Mouse (Mus musculus): Measurements from ENCODE around the gene Slc4a5. TPM values are rescaled to one million over a fixed set of nuclear protein-coding genes. Genes with fewer than 3 reads are reported as not detected.
A peak's percentile ranks its signal among the peaks of the same experiment; 100 is the strongest.

Slc4a5 gene
- polyA plus RNA-seq, 1 experiment, result 11.4 TPM

- no peak overlapping the region for H3K4me3 ChIP-seq (ENCODE audit: low read depth, low read length)
- 81% methylated on average over 3 of the region's 3 CpGs for WGBS
Observed at GRCm38 (mm10) chr6:83205851-83206250, 13.8 kb upstream of the Slc4a5 start.

GRCm38 (mm10) chr6:83206321-83206720 is 13.3 kb upstream of the Slc4a5 start:
- peaks cover 11% of the 10 kb centered on the region; the same call in 1 of the 2 replicates for H3K4me1 ChIP-seq (ENCODE audit: control insufficient read depth, insufficient read depth, insufficient read length, low read length)
- H3K36me3 ChIP-seq (ENCODE audit: control insufficient read depth, insufficient read depth, low read length), result no peaks in the 10 kb centered on the region
- no peak overlapping the region for H3K27ac ChIP-seq (ENCODE audit: insufficient read depth, low read depth, low read length)
- H3K4me3 ChIP-seq (ENCODE audit: low read depth, low read length), result no peak overlapping the region
- TF ChIP-seq POLR2A (IDR thresholded peaks at IDR 0.05; ENCODE audit: low read depth, low read length) (no peak), CTCF (IDR thresholded peaks at IDR 0.05; ENCODE audit: extremely low read depth, insufficient read length, insufficient replicate concordance, low read depth, low read length) (no peak)
- WGBS, result 69% methylated on average over 11 of the region's 11 CpGs
- no peaks in the 10 kb centered on the region for H3K27me3 ChIP-seq (ENCODE audit: control insufficient read depth, insufficient read depth, low read length)

More at GRCm38 (mm10) chr6:83205851-83206250, 13.8 kb upstream of the Slc4a5 start:
- H3K27me3 ChIP-seq (ENCODE audit: control insufficient read depth, insufficient read depth, low read length), result no peaks in the 10 kb centered on the region
- H3K4me1 ChIP-seq (ENCODE audit: control insufficient read depth, insufficient read depth, insufficient read length, low read length), result peaks cover 11% of the 10 kb centered on the region; the same call in 1 of the 2 replicates
- no peak overlapping the region for H3K27ac ChIP-seq (ENCODE audit: insufficient read depth, low read depth, low read length)
- TF ChIP-seq POLR2A (IDR thresholded peaks at IDR 0.05; ENCODE audit: low read depth, low read length) (no peak), CTCF (IDR thresholded peaks at IDR 0.05; ENCODE audit: extremely low read depth, insufficient read length, insufficient replicate concordance, low read depth, low read length) (no peak)
- H3K36me3 ChIP-seq (ENCODE audit: control insufficient read depth, insufficient read depth, low read length), result no peaks in the 10 kb centered on the region

- Histone ChIP-seq H3K27me3 (ENCODE audit: control insufficient read depth, insufficient read depth, low read length) (no peaks in the 10 kb centered on the region), H3K4me1 (ENCODE audit: control insufficient read depth, insufficient read depth, insufficient read length, low read length) (peaks cover 11% of the 10 kb centered on the region), H3K36me3 (ENCODE audit: control insufficient read depth, insufficient read depth, low read length) (no peaks in the 10 kb centered on the region), H3K4me3 (ENCODE audit: low read depth, low read length) (peak overlapping the region; percentile 53), H3K27ac (ENCODE audit: insufficient read depth, low read depth, low read length) (peak overlapping the region; percentile 93)
- TF ChIP-seq CTCF (IDR thresholded peaks at IDR 0.05; ENCODE audit: extremely low read depth, insufficient read length, insufficient replicate concordance, low read depth, low read length) (no peak), POLR2A (IDR thresholded peaks at IDR 0.05; ENCODE audit: low read depth, low read length) (no peak; the same call in 1 of the 2 replicates)
- WGBS, result 24% methylated on average over 9 of the region's 9 CpGs
Observed at GRCm38 (mm10) chr6:83207361-83208049, 12.1 kb upstream of the Slc4a5 start.

GRCm38 (mm10) chr6:83208050-83208400 is 11.6 kb upstream of the Slc4a5 start:
- H3K27me3 ChIP-seq (ENCODE audit: control insufficient read depth, insufficient read depth, low read length), result no peaks in the 10 kb centered on the region
- TF ChIP-seq POLR2A (IDR thresholded peaks at IDR 0.05; ENCODE audit: low read depth, low read length) (no peak), CTCF (IDR thresholded peaks at IDR 0.05; ENCODE audit: extremely low read depth, insufficient read length, insufficient replicate concordance, low read depth, low read length) (no peak)
- 23% methylated on average over 2 of the region's 2 CpGs for WGBS
- H3K4me3 ChIP-seq (ENCODE audit: low read depth, low read length), result peak overlapping the region; percentile 53
- H3K27ac ChIP-seq (ENCODE audit: insufficient read depth, low read depth, low read length), result peak overlapping the region; percentile 93
- peaks cover 11% of the 10 kb centered on the region for H3K4me1 ChIP-seq (ENCODE audit: control insufficient read depth, insufficient read depth, insufficient read length, low read length)
- H3K36me3 ChIP-seq (ENCODE audit: control insufficient read depth, insufficient read depth, low read length), result no peaks in the 10 kb centered on the region

GRCm38 (mm10) chr6:83210495-83210894 is 9.1 kb upstream of the Slc4a5 start:
- TF ChIP-seq POLR2A (IDR thresholded peaks at IDR 0.05; ENCODE audit: low read depth, low read length) (no peak), CTCF (IDR thresholded peaks at IDR 0.05; ENCODE audit: extremely low read depth, insufficient read length, insufficient replicate concordance, low read depth, low read length) (no peak)
- Histone ChIP-seq H3K36me3 (ENCODE audit: control insufficient read depth, insufficient read depth, low read length) (no peaks in the 10 kb centered on the region), H3K27me3 (ENCODE audit: control insufficient read depth, insufficient read depth, low read length) (no peaks in the 10 kb centered on the region), H3K4me3 (ENCODE audit: low read depth, low read length) (no peak overlapping the region), H3K27ac (ENCODE audit: insufficient read depth, low read depth, low read length) (no peak overlapping the region), H3K4me1 (ENCODE audit: control insufficient read depth, insufficient read depth, insufficient read length, low read length) (peaks cover 11% of the 10 kb centered on the region)
- WGBS, result 48% methylated on average over 2 of the region's 2 CpGs

GRCm38 (mm10) chr6:83211526-83211925 is 8.1 kb upstream of the Slc4a5 start:
- H3K27me3 ChIP-seq (ENCODE audit: control insufficient read depth, insufficient read depth, low read length), result no peaks in the 10 kb centered on the region
- 64% methylated on average over 5 of the region's 5 CpGs for WGBS
- no peak overlapping the region for H3K27ac ChIP-seq (ENCODE audit: insufficient read depth, low read depth, low read length)
- H3K4me3 ChIP-seq (ENCODE audit: low read depth, low read length), result no peak overlapping the region
- TF ChIP-seq CTCF (IDR thresholded peaks at IDR 0.05; ENCODE audit: extremely low read depth, insufficient read length, insufficient replicate concordance, low read depth, low read length), result no peak
- TF ChIP-seq POLR2A (IDR thresholded peaks at IDR 0.05; ENCODE audit: low read depth, low read length), result no peak
- H3K36me3 ChIP-seq (ENCODE audit: control insufficient read depth, insufficient read depth, low read length), result no peaks in the 10 kb centered on the region
- H3K4me1 ChIP-seq (ENCODE audit: control insufficient read depth, insufficient read depth, insufficient read length, low read length), result peaks cover 11% of the 10 kb centered on the region

- TF ChIP-seq CTCF (IDR thresholded peaks at IDR 0.05; ENCODE audit: extremely low read depth, insufficient read length, insufficient replicate concordance, low read depth, low read length) (peak; percentile 88), POLR2A (IDR thresholded peaks at IDR 0.05; ENCODE audit: low read depth, low read length) (no peak)
Observed at GRCm38 (mm10) chr6:83215002-83215666, 4.5 kb upstream of the Slc4a5 start.

More at GRCm38 (mm10) chr6:83215002-83215666, 4.5 kb upstream of the Slc4a5 start:
- no peaks in the 10 kb centered on the region; the same call in 1 of the 2 replicates for H3K4me1 ChIP-seq (ENCODE audit: control insufficient read depth, insufficient read depth, insufficient read length, low read length)
- 27% methylated on average over 7 of the region's 7 CpGs for WGBS
- no peaks in the 10 kb centered on the region for H3K27me3 ChIP-seq (ENCODE audit: control insufficient read depth, insufficient read depth, low read length)
- no peak overlapping the region for H3K27ac ChIP-seq (ENCODE audit: insufficient read depth, low read depth, low read length)
- no peaks in the 10 kb centered on the region for H3K36me3 ChIP-seq (ENCODE audit: control insufficient read depth, insufficient read depth, low read length)
- no peak overlapping the region for H3K4me3 ChIP-seq (ENCODE audit: low read depth, low read length)
